Mouse (Mus musculus) retina, adult 2 months (tissue): Measurements from ENCODE around the gene Pex1.
"Not testable (repeated sequence)": the region's sequence is repeated elsewhere in the genome, so short reads cannot be mapped to it uniquely, and the experiment has no call there.

ENCODE experiments used
- DNase-seq: peaks from one replicate; pipeline ENCODE4 v3.0.0-alpha.2; 2012; ENCODE audit warnings: low read depth, low spot score

Gene Pex1

GRCm38 (mm10) chr5:3595693-3596398 is at the start of gene Pex1:
Gene Pex1 (plus strand): TSS chr5:3596066.
- DNase-seq = peak; percentile 95

GRCm38 (mm10) chr5:3546226-3546625 is 49.6 kb upstream of the Pex1 start:
- DNase-seq = no peak

DNA sequence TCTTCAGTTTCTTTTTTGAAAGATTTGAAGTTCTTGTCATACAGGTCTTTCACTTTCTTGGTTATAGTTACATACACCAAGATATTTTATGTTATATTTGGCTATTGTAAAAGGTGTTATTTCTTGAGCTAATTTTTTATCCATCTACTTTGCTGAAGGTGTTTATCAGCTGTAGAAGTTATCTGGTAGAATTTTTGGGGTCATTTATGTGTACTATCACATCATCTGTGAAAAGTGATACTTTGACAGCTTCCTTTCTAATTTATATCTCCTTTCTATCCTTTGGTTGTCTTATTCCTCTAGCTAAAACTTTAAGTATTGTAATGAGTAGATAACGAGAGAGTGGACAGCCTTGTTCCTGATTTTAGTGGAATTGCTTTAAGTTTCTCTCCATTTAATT is 44.4 kb upstream of the Pex1 start:
- DNase-seq = no peak

- no peak for DNase-seq
Measured at GRCm38 (mm10) chr5:3554198-3554597, 41.7 kb upstream of the Pex1 start.

GRCm38 (mm10) chr5:3571266-3571665 is 24.6 kb upstream of the Pex1 start, which contains the start of gene 1700109H08Rik:
Gene 1700109H08Rik (plus strand): TSS chr5:3571566.
- no peak for DNase-seq

DNA sequence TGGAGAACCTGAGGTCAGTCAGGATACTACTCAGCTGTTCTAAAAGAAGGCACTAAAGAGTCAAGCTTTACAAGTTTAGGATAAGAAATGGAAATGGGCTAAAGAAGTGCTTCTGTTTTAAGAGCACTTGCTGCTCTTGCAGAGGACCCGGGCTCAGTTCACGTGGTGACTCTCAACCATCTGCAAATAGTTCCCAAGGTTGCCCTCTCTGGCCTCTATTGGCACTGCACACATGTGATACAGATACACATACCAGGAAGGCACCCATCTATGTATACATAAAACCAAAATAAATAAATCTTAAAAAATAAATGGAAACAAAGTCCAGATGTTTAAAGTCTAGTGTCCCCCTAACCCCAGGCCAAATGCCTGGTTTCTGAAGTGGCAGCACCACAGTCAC is 21.0 kb upstream of the Pex1 start:
- DNase-seq = no peak

DNA sequence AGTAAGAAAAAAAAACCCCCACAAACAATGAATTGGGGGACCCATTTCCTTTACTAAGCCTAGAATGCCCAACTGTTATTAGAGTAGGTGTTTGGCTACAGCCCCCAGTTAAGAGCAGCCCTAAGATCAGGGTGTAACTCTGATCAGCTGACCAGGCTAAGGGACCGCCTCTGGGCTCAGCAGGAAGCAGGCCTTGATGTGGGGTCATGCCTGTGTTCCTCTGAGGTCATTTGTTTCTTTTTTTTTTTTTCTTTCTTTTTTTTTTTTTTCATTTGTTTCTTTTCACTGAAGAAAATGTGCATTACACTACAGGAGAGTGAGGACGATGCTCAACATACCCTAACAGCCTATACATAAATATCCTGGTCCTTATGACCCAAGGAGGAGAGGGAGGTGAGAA is 17.9 kb upstream of the Pex1 start:
- no peak for DNase-seq

DNA sequence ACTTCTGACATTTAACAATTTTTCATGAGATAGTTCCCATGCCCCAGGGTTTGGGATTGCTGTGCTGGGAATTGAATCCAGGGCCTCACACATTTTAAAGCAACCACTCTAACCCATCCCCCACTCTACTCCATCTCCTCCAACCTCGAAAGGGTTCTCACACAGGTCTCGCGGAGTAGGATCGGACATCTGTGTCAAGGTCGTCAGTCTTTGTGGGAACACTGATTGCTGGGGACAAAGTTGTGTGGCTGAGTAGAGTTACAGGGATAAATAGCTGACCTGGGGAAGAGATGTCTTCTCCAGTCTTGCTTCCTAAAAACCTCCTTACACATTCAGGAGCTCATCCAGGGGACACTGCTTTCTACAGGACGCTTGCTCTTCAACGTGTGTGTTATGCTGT is 16.8 kb upstream of the Pex1 start:
- no peak for DNase-seq

GRCm38 (mm10) chr5:3596399-3596766 is 517 bp downstream of the Pex1 start, which contains the start of gene Rbm48:
Gene Rbm48 (minus strand): TSS chr5:3596585.
- DNase-seq = peak; percentile 77

GRCm38 (mm10) chr5:3597171-3597570 is 1.3 kb downstream of the Pex1 start:
- no peak for DNase-seq

- no peak for DNase-seq
Measured at GRCm38 (mm10) chr5:3598766-3599165, 2.9 kb downstream of the Pex1 start.

- DNase-seq = no peak
Measured at GRCm38 (mm10) chr5:3600298-3600697, 4.4 kb downstream of the Pex1 start.

GRCm38 (mm10) chr5:3600790-3601189 is 4.9 kb downstream of the Pex1 start:
- DNase-seq = no peak

DNA sequence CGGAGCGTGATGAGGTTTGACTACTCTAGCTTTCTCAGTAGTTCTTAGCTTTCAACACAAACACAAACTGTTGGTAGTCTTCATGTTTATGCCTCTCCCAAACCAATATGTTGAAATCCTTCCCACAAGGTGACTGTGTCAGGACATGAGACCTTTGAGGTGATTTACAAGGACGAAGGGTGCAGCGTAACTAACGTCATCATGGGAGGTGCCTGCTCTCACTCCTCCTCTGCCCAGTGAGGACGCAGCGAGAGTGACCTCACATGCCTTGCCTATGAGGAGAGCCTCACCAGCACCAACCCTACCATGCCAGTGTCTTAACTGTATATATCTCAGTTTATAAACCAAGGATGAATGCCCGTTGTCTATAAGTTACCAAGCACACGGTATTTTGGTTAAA is 11.2 kb downstream of the Pex1 start:
- no peak for DNase-seq

DNA sequence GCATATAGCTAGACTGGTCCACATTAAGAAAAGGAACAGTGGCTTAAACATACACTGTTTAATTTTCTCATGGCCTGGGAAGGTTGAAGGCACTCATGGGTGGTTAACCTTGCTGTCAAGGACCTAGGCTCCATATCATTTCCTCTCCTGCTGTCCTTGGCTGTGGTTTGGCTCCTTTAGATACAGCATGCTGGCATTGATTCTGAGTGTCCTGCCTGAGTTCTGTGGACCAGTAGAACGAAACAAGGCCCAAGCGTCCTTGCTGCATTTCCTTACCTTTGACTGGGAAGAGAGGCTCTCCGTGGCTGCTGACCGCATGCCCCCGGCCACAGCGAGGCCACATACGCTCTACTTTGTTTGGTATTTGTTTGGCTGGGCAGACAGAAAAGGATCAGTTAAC is 13.4 kb downstream of the Pex1 start:
- DNase-seq = no peak

GRCm38 (mm10) chr5:3611835-3612234 is 16.0 kb downstream of the Pex1 start:
- DNase-seq = not testable (repeated sequence)

- no peak for DNase-seq
Measured at GRCm38 (mm10) chr5:3620486-3620885, 24.6 kb downstream of the Pex1 start.

DNA sequence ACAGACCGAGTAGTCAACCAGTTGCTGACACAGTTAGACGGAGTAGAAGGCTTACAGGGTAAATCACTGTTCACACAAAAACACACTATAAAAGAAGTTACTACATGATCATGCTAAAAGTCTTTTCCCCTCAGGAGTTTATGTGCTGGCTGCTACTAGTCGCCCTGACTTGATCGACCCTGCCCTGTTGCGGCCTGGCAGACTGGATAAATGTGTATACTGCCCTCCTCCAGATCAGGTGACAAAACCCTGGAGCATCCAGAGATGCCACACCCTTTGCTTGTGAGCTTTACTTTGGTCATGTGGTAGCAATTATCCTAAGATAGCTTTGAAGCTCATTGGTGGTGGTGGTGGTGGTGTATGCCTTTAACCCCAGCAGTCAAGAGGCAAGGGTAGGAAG is 34.2 kb downstream of the Pex1 start:
- no peak for DNase-seq

DNA sequence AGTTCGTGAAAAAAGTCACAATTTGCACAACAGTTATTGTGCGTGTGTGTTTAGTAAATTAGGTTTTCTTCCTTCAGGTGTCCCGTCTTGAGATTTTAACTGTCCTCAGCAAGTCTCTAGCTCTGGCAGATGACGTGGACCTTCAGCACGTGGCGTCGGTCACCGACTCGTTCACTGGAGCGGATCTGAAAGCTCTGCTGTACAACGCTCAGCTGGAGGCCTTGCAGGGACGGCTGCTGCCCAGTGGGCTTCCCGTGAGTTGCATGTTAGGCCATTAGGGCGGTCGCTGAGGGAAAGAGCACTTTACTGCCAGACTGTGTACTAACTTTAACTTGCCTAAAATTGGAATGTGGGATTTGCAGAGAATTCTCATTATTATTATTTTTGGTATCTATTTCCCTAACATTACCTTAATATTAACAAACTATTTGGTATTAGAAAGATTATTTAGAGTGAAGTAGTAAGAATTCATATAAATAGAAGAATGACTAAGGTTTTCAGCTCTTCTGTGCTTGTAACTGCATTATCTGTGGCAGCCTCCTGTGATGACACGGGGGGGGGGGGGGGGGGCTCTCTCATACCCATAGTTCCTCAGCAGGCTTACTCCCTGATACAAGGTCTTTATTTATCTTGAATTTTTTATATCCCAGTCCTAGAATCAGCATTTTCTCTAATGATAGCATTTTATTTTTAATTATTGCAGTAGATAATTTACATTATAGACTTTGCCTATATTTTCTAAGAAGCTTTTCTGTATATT is 35.8 kb downstream of the Pex1 start:
- DNase-seq = no peak

- no peak for DNase-seq
Measured at GRCm38 (mm10) chr5:3632285-3632684, 36.4 kb downstream of the Pex1 start.

DNA sequence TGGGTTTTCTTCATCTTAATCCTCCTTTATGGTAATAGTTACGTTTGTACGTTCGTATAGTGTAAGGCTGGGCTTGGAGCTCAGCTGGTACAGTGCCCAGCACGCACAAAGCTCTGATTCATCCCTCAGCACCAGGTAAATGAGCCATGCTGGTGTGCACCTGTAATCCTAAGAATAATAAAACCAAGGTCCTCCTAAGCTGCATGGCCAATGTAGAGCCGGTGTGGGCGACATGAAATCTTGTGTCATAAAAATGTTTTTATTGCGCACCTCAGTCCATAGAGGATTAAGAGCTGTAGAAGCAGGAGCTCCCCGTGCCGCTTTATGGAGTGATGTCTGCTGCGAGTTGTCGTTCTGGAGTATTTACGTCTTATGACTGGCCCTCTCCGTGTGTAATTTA is 37.4 kb downstream of the Pex1 start:
- no peak for DNase-seq

DNA sequence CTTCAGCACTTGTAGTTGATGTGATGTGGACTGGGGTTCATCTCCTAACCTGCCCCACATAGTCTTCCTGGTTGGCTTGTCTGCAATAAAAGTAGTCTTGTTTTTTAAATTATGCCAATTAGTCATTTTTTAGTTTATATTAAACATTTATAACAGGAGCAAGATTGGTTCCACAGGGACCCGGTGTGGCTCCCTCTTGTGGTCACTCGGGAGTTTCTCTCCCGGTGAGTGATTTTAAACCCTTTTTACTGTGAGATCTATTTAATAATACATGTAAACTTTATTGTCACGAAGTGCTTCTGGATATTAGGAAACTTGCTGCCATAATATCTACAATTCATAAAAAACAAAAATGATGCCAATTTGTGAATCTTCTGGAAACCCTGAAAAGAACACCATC is 38.1 kb downstream of the Pex1 start:
- DNase-seq = no peak

DNA sequence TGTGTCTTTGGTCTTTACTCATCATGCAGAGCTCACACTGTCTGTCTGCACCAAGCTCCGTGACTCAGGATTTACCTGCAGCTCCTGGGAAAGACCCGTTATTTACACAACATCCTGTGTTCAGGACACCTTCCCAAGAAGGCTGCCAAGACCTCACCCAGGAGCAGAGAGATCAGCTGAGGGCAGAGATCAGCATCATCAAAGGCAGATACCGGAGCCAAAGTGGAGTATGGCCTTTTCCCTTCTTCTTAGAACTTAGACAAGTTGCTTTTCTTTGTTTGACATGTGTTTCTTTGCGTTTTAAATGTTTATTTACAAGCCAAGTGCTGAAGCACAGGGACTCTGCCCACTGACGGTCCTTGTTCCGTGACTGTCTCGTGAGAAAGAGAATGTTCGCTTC is 39.4 kb downstream of the Pex1 start:
- no peak for DNase-seq
